Mouse (Mus musculus): ENCODE results near the gene Gabrd.

The Gabrd gene

GRCm38 (mm10) chr4:155343415-155344298 lies 54.3 kb downstream of the Gabrd start:
- no peak for DNase-seq (ENCODE audit: low spot score)

- no peak for DNase-seq (ENCODE audit: low spot score)
These were observed 61.4 kb downstream of the Gabrd start for GRCm38 (mm10) chr4:155336284-155337050.
